Mouse (Mus musculus) frontal cortex, postnatal 10 days (tissue): ENCODE data around the gene Gm5799.
"Not testable (repeated sequence)": the region's sequence is repeated elsewhere in the genome, so short reads cannot be mapped to it uniquely, and the experiment has no call there.

ENCODE experiments used
- DNase-seq, 2 experiments: peaks; one replicate each; pipeline ENCODE4 v3.0.0; 2022; ENCODE audit warnings: low spot score in 2 of 2, mixed read lengths in 1 of 2

The Gm5799 gene

GRCm38 (mm10) chr14:43543276-43543675 lies at the start of gene Gm5799:
Gm5799 (plus strand) TSS chr14:43543576.
- not testable (repeated sequence) for DNase-seq

DNA sequence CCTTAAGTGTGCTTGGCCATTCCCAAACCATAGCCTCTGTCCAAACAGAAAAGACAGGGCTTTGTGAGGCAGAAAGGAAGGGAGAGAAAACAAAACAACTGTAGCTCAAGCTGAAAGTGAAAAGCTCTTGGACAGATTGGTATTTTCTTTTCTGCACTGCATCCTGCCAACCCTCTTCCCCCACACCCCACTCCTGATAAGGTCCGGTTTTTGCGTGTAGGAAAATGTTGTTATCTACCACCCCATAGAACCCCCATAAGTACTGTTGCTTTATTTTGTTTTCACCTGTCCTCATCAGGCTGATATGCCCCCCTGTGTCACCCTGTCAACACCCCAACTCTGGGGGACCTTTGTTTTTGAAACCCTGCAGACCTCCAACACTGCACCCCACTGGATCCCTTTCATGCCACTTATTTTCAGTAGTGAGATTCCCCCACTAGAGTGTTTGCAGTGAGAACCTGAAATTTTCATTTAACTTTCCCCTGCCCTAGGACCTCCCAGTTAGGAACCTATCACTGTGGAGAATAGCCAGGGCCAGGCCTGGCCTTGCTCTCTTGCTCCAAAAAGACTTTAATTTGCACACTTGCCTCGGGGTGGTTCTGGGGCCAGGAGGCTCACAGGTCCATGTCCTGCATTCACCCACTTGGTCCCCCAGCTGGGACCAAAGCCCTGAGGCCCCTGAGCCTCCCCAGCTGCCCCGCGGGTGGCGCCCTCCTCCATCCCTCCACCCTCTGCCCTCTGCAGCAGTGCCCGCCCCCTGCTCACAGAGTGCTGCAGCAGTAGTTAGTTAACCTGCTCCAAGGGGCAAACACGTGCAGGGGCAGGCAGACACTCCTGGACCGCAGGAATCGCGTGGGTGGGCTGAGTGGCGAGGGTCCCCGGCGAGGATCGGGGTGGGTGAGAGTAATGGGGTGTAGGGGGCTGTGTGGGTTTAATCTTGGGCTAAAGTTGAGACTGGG lies 12.0 kb upstream of the Gm5799 start:
- not testable (repeated sequence) for DNase-seq

DNA sequence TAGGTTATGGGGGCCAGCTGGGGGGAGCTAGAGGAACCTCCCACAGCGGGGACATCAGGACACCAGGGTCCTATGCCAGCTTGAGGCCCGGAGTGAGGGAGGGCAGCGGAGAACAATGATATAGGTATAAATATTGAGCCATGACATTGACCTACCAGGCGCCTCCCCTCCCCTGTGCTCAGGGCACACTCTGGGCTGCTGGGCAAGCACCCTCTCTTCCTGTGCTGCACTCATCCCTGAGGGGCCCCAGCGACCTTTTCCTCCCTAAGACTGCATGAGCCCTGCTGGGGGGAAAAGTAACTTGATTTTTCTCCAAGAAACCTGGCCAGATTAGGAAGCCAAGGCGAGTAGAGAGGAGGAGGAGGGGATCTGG lies 11.4 kb upstream of the Gm5799 start:
- DNase-seq = not testable (repeated sequence)

DNA sequence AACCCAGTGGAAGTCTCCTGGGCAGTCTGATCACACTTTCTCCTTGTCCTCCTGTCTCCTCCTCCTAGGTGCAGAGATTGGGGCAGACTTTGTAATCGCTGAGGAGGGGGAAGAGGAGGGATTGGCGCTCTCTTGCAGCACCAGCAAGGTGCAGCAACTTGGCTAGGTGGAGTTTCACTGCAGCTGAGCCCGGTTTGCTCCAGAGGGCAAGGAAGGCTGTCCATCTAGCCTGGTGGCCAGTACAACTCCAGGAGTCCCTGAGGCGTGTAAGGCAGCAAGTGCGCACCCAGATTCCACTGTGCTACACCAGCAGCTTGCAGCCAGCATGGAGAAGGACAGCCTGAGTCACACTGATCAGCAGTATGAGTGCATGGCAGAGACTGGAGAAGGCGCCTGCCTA lies 11.0 kb upstream of the Gm5799 start:
- DNase-seq = not testable (repeated sequence)

DNA sequence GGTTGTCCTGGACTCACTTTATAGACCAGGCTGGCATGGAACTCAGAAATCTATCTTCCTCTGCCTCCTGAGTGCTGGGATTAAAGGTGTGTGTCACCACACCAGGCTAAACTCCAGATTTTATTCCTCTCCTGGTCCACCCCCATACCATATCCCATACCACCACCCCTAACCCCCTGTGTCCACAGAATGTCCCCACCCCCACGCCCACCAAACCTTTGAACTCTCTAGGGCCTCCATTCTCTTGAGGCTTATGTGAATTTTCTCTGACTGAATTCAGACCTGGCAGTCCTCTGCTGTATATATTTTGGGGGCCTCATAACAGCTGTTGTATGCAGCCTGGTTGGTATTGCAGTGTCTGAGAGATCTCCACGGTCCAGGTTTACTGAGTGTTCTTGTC lies 5.2 kb upstream of the Gm5799 start:
- DNase-seq = not testable (repeated sequence)

- not testable (repeated sequence) for DNase-seq
These were observed 2.9 kb downstream of the Gm5799 start for GRCm38 (mm10) chr14:43546281-43546680.

DNA sequence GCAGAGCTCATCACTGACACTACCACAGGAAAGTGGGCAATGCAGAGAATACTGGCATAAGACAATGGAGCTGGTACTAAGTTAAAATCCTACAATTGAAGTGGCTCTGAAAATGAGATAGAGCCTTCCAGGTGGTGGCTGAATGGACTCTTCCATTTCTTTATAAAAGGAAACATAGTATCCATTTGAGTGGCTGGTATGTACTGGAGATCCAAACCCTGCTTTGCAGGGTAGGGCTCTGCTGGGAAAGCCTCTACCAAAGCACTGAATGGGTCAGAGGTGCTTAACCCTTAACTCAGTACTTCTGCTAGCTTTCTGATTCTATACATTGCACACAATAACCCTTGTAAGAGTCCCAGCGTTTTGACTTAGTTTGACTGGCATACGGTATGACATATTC lies 8.9 kb downstream of the Gm5799 start:
- DNase-seq = not testable (repeated sequence)

GRCm38 (mm10) chr14:43577969-43578368 lies 34.6 kb downstream of the Gm5799 start:
- DNase-seq = not testable (repeated sequence)

- not testable (repeated sequence) for DNase-seq
These were observed 35.7 kb downstream of the Gm5799 start, which contains the start of gene Gm17654 for GRCm38 (mm10) chr14:43579046-43579445. Gm17654 (minus strand) TSS chr14:43579146.
